Mouse (Mus musculus) stomach, embryonic 14.5 days (tissue): ENCODE results near the gene Fam69b. TPM values are rescaled to one million over a fixed set of nuclear protein-coding genes. Genes with fewer than 3 reads are reported as not detected.

ENCODE experiments used
- ATAC-seq: fragments of 200-750 bp; cut with Nextera tagmentation; 2 replicates; pipeline ENCODE4 v1.8.0; 2017; ENCODE audit warnings: low read depth, moderate TSS enrichment; ENCODE audit not compliant: insufficient number of reproducible peaks, insufficient read depth, low FRiP score
- H3K27ac ChIP-seq: fragments of 300-500 bp; sonication (generic); 2 replicates; pipeline ENCODE4 v1.5.1; 2014; ENCODE audit warnings: mild to moderate bottlenecking, low read length, moderate library complexity, mixed read lengths
- H3K27me3 ChIP-seq: fragments of 300-500 bp; sonication (generic); 2 replicates; pipeline ENCODE4 v1.6.1; 2014; ENCODE audit warnings: low read length, control low read depth, mixed read lengths; ENCODE audit not compliant: control insufficient read depth, insufficient read depth
- H3K36me3 ChIP-seq: fragments of 300-500 bp; sonication (generic); 2 replicates; pipeline ENCODE4 v1.6.1; 2014; ENCODE audit warnings: mild to moderate bottlenecking, control low read depth, low read length, moderate library complexity, mixed read lengths; ENCODE audit not compliant: control insufficient read depth, insufficient read depth
- H3K4me1 ChIP-seq: fragments of 300-500 bp; sonication (generic); 2 replicates; pipeline ENCODE4 v1.6.1; 2014; ENCODE audit warnings: low read length, control low read depth, mixed read lengths; ENCODE audit not compliant: control insufficient read depth, insufficient read depth
- H3K4me2 ChIP-seq: fragments of 300-500 bp; sonication (generic); replicated peaks from 2 replicates; pipeline ENCODE4 v1.6.1; 2014; ENCODE audit warnings: low read depth, low read length, control low read depth
- H3K4me3 ChIP-seq: fragments of 300-500 bp; sonication (generic); 2 replicates; pipeline ENCODE4 v1.5.1; 2014; ENCODE audit warnings: low read depth, low read length, control low read depth
- H3K9ac ChIP-seq: fragments of 300-500 bp; sonication (generic); replicated peaks from 2 replicates; pipeline ENCODE4 v1.6.1; 2014; ENCODE audit warnings: low read depth, mild to moderate bottlenecking, control low read depth, low read length, moderate library complexity, mixed read lengths
- H3K9me3 ChIP-seq: fragments of 300-500 bp; sonication (generic); 2 replicates; pipeline ENCODE4 v1.6.1; 2016; ENCODE audit warnings: low read depth, low read length, control low read depth; ENCODE audit not compliant: control insufficient read depth
- WGBS: fragments of 180-500 bp; shearing (Covaris S2); extraction: QIAGEN DNeasy Blood & Tissue Kit; methylation state at CpG from one replicate; pipeline ENCODE4 v1.1.7; 2014; 5-methylcytosine and 5-hydroxymethylcytosine counted together
- polyA plus RNA-seq: library from polyadenylated mRNA; unstranded; fragments of >200 nt; fragmentation: Nextera tagmentation; extraction: Ambion mirVana; gene quantifications from 2 replicates; pipeline ENCODE4 v1.2.1, GENCODE M21; 2014

Gene Fam69b
- polyA plus RNA-seq, 1 experiment from 2014 or later = 37.7 TPM

DNA sequence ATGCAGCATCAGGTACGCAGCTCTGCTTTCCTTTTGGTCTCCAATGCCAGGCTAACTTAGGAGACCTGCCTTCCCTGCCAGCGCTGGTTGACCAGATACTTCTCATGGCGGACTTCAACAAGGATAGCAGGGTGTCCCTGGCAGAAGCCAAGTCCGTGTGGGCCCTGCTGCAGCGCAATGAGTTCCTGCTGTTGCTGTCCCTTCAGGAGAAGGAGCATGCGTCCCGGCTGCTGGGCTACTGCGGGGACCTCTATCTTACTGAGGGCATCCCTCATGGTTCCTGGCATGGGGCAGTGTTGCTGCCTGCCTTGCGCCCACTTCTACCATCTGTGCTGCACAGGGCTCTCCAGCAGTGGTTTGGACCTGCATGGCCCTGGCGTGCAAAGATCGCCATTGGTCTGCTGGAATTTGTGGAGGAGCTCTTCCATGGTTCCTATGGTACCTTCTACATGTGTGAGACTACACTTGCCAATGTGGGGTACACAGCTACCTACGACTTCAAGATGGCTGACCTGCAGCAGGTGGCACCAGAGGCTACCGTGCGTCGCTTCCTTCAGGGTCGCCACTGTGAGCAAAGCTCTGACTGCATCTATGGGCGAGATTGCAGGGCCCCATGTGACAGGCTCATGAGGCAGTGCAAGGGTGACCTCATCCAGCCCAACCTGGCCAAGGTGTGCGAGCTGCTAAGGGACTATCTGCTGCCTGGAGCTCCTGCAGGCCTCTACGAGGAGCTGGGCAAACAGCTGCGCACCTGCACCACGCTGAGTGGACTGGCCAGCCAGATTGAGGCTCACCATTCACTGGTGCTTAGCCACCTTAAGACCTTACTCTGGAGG, 7.5 kb downstream of the Fam69b start:
- Histone ChIP-seq H3K4me2 (no peak overlapping the region), H3K9me3 (no peaks in the 10 kb centered on the region), H3K4me3 (no peak overlapping the region), H3K27me3 (no peaks in the 10 kb centered on the region), H3K9ac (no peak overlapping the region), H3K27ac (no peak overlapping the region), H3K4me1 (peaks cover 16% of the 10 kb centered on the region), H3K36me3 (peaks cover 34% of the 10 kb centered on the region)
- no peak for ATAC-seq
- 68% methylated on average over 21 of the region's 21 CpGs for WGBS

GRCm38 (mm10) chr2:26636325-26636635, 8.0 kb downstream of the Fam69b start:
- Histone ChIP-seq H3K36me3 (peaks cover 34% of the 10 kb centered on the region), H3K4me3 (no peak overlapping the region), H3K4me2 (no peak overlapping the region), H3K27me3 (no peaks in the 10 kb centered on the region), H3K27ac (no peak overlapping the region), H3K9me3 (no peaks in the 10 kb centered on the region), H3K9ac (no peak overlapping the region), H3K4me1 (peaks cover 16% of the 10 kb centered on the region)
- WGBS = 45% methylated on average over 2 of the region's 2 CpGs
- ATAC-seq = no peak

- H3K9me3 ChIP-seq = no peaks in the 10 kb centered on the region
- no peaks in the 10 kb centered on the region for H3K27me3 ChIP-seq
- no peak for ATAC-seq
- H3K27ac ChIP-seq = no peak overlapping the region
- peak overlapping the region; percentile 88; the same call in 1 of the 2 replicates for H3K4me3 ChIP-seq
- peaks cover 16% of the 10 kb centered on the region for H3K4me1 ChIP-seq
- H3K9ac ChIP-seq = no peak overlapping the region
- H3K36me3 ChIP-seq = peaks cover 34% of the 10 kb centered on the region
- no peak overlapping the region for H3K4me2 ChIP-seq
- 73% methylated on average over 4 of the region's 4 CpGs for WGBS
Measured at GRCm38 (mm10) chr2:26637316-26637932, 9.2 kb downstream of the Fam69b start.

DNA sequence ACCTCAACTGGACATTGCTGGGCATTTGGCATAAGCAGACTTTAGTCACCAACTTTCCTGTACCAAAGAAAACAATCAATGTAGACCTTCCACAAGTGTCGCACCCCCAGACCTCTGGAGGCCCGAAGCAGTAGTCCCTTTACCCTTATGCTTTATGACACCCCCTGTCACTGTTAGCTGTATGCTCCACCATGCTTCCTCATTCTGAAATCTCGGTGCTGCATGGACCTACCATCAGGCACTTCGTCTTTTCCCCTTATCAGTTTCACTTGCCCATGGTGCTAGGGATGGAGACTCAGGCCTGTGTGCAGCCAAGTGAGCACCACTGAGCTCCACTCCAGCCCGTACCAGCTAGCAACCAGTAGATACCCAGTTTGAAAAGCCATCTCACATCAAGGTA, 9.8 kb downstream of the Fam69b start:
- Histone ChIP-seq H3K4me3 (peak overlapping the region; percentile 88; the same call in 1 of the 2 replicates), H3K9me3 (no peaks in the 10 kb centered on the region), H3K9ac (no peak overlapping the region), H3K4me2 (peak overlapping the region; percentile 72), H3K4me1 (peaks cover 16% of the 10 kb centered on the region), H3K36me3 (peaks cover 34% of the 10 kb centered on the region), H3K27ac (no peak overlapping the region), H3K27me3 (no peaks in the 10 kb centered on the region)
- ATAC-seq = no peak
- 78% methylated on average over 5 of the region's 5 CpGs for whole genome bisulfite sequencing

DNA sequence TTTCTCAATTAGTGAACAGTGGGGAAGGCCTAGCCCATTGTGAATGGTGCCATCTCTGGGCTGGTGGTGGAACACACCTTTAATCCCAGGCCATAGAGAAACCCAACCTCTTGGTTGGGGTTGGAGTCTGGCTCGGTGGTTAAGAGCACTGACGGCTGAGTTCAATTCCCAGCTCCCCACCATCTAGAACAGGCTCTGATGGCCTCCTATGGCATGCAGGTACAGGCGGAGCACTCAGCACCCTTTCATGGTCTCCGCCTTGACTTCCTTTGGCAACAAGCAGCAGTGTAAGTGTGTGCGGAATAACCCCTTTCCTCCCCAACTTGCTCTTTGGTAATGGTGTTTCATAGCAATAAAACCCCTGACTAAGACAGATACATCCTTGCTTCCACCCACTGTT, 10.3 kb downstream of the Fam69b start:
- Histone ChIP-seq H3K9ac (peak overlapping the region; percentile 95), H3K4me2 (peak overlapping the region; percentile 72), H3K36me3 (peaks cover 34% of the 10 kb centered on the region), H3K9me3 (no peaks in the 10 kb centered on the region), H3K4me1 (peaks cover 16% of the 10 kb centered on the region), H3K4me3 (peak overlapping the region; percentile 88), H3K27ac (no peak overlapping the region), H3K27me3 (no peaks in the 10 kb centered on the region)
- ATAC-seq = no peak
- 66% methylated on average over 5 of the region's 5 CpGs for WGBS

GRCm38 (mm10) chr2:26639083-26639482, 10.8 kb downstream of the Fam69b start:
- no peak overlapping the region for H3K27ac ChIP-seq
- peaks cover 16% of the 10 kb centered on the region for H3K4me1 ChIP-seq
- no peaks in the 10 kb centered on the region for H3K9me3 ChIP-seq
- H3K27me3 ChIP-seq = no peaks in the 10 kb centered on the region
- H3K4me2 ChIP-seq = peak overlapping the region; percentile 72
- WGBS = 4% methylated on average over 8 of the region's 8 CpGs
- peak overlapping the region; percentile 95 for H3K9ac ChIP-seq
- peaks cover 34% of the 10 kb centered on the region for H3K36me3 ChIP-seq
- ATAC-seq = peak; percentile 39; the same call in 1 of the 2 replicates
- peak overlapping the region; percentile 88 for H3K4me3 ChIP-seq

GRCm38 (mm10) chr2:26639838-26640830, 11.9 kb downstream of the Fam69b start:
- Histone ChIP-seq H3K4me3 (peak overlapping the region; percentile 88), H3K27ac (peak overlapping the region; percentile 80), H3K27me3 (no peaks in the 10 kb centered on the region), H3K4me2 (peak overlapping the region; percentile 72), H3K36me3 (peaks cover 30% of the 10 kb centered on the region), H3K4me1 (peaks cover 16% of the 10 kb centered on the region), H3K9me3 (no peaks in the 10 kb centered on the region), H3K9ac (peak overlapping the region; percentile 95)
- 4% methylated on average over 49 of the region's 49 CpGs for WGBS
- peak; percentile 86 for ATAC-seq

GRCm38 (mm10) chr2:26641006-26641647, 12.9 kb downstream of the Fam69b start:
- H3K27ac ChIP-seq = peak overlapping the region; percentile 80; the same call in 1 of the 2 replicates
- H3K27me3 ChIP-seq = no peaks in the 10 kb centered on the region
- peaks cover 16% of the 10 kb centered on the region for H3K4me1 ChIP-seq
- WGBS = 70% methylated on average over 7 of the region's 7 CpGs
- H3K36me3 ChIP-seq = peaks cover 22% of the 10 kb centered on the region
- H3K9ac ChIP-seq = no peak overlapping the region
- no peak for ATAC-seq
- no peak overlapping the region for H3K4me2 ChIP-seq
- H3K4me3 ChIP-seq = no peak overlapping the region
- H3K9me3 ChIP-seq = no peaks in the 10 kb centered on the region
